Mouse (Mus musculus) T-helper 2 cell (primary cell): ENCODE measurements around the gene Gm5269.

Experiments used
- in situ Hi-C: fragments of 300-600 bp; cut with MboI, MseI; formaldehyde crosslinking; loops from one replicate; pipeline ENCODE4 v1.15.1; 2025; ENCODE audit warnings: high pct_unique_total_duplicates

The Gm5269 gene

DNA sequence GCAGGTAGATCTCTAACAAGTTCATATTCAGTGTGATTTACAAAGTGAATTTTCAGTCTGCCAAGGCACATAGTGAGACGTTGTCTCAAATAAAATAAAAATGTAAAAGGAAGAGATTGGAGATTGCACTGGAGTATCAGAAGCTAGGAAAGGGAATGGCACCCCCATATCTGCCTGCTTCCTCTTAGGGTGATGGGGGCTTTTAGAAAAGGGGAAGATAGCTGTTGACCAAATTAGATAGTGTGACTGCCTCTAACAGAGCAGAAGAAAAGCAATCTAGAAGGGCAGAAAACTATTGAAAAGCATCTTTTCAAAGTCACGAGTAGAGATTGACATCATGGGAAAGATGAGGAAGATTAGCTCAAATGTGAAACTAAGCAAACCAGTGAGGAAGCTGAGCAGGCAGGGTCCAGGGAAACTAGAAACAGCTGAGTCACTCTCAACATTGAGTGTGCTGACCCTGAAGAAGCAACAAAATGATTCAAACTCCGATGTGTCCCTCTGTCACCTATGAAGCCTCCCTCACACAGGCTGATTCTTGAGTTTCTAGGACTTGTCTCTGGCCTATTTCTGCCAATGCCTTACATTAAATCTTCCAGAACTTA, 8.7 kb downstream of the Gm5269 start:
- in situ Hi-C loops: no loop called here

DNA sequence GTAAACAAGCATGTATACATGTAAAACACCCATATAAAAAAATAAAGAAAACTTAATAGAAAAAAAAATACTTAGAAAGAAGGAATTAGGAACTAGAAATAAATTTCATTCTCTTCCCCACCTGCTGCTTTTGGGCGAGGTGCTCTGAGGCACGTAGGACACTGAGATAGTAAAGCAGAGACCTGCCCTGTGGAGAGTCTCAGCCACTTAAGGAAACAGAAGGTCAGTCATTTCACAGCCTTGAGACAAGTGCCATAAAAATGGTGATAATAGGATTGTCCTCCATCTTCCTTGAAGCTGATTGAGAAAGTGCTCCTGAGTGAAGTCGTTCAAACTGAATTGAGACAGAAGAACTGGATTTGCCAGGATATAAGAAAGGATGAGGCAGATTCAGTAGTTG, 12.6 kb downstream of the Gm5269 start:
- in situ Hi-C loops: no loop called here

DNA sequence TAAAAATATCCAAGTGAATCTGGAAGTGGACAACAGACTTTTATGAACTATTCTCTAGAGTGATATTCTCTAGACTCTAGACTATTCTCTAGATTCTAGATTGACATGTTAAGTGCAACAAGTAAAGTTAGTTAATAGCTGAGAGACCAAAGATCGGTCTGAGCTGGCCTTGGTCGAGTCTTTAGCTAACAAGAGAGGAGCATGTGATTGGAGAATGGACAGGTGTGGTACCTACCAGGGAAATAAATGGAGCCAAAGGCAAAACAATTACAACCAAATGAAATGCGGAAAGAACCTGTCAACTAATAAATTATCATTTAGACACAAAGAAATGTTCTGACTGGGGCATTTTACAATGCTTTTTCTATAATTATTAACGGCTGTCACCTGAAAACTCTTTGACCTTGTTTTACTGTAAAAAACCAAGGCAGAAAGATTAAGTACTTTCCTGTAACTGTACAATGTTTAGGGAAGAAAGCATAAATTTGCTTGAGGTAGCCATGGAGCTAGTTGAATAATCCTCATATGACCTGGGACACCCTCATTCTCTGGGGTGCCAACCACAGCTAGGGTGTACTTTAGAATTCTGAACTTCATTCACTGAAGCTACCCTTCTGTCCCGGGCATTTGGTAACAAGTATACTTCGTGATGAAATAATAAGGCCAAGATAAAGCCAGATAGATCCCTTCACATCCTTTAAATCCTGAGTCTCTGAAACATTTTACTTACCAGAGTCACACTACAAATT, 13.4 kb downstream of the Gm5269 start:
- in situ Hi-C loops: no loop called here

DNA sequence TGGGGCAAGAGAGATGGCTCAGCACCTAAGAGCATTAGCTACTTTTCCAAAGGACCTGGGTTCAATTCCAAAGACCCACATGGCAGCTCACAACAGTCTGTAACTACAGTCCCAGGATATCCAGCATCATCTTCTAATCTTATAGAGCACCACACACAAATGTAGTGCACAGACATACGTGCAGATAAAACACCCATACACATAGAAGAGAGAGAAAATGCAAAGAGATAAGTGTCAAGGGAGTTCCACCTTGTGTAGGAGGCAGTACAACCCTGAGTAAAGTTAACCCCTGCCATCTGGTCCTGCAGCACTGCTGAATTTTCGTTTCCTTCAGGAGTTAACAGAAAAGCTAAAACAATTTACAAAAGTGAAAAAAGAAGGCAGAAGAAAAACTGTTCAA, 14.4 kb downstream of the Gm5269 start:
- in situ Hi-C loops: no loop called here

DNA sequence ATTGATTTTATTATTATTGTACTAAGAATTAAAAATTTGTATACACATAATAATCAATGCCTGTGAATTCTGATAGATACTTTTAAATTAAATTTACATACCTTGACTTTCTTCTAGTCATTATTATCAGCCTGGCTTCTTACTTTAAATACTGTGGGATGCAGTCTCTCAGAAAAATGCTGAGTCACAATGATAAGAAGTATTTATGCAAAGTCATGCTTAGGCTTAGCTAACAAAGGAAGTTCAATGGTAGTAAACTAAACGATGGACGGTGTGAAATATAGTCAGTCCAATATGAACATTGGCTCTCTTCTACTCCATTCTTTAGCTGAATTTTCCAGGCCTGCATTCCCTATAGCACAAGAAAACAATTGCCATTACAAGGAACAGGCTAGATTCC, 16.8 kb downstream of the Gm5269 start:
- in situ Hi-C loops: no loop called here

DNA sequence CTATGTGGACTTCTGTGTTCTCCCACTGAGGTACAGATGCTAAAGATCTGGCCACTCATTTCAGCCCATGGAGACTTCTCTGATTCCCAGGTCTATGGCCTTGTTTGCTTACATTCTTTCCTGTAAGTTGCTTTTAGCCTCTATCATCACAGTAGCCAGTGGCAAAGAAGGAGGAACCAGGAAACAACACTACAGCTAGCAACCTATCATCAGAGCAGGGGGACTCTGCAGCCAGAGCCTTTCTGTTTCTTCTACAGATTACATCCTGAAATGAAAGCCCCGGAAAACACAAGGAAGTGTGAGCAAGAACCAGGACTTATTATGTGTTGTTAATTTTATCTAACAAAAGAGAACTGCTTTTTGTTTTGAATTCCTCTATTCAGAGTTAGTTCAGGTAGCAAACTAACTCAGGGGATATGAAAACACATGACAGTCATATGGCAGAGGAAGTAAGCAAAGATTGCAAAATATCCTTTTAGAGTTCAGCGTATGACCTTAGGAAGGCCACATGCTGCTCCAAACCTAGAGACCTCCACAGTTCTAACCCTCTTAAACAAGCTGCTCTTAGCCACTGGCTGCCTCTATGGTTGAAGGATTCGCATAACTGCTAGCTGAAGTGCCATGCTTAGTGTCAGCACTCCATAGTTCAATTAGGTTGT, 21.5 kb downstream of the Gm5269 start:
- in situ Hi-C loops: loop anchor here (10.0 kb wide), 1 partner anchor 584 kb away; no protein-coding TSS in a partner anchor

DNA sequence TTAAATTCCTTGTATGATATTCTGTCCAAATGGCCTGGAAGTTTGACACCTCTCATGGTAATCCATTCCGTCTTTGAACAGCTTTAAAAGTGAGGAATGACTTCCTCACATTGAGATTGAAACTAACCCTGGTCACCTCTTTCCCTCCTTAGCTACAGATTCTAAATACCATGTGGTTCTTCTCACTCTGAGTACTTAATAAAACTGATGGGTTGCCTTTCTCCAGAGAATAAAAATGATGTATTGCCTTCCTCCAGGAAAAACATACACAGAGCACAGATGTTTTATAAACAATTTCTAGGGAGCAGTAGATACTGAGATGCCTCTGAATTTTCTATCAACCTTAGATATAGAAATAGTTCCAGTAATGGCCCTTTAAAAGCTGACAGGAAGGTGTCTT, 22.0 kb downstream of the Gm5269 start:
- in situ Hi-C loops: loop anchor here (10.0 kb wide), 1 partner anchor 583 kb away; no protein-coding TSS in a partner anchor

DNA sequence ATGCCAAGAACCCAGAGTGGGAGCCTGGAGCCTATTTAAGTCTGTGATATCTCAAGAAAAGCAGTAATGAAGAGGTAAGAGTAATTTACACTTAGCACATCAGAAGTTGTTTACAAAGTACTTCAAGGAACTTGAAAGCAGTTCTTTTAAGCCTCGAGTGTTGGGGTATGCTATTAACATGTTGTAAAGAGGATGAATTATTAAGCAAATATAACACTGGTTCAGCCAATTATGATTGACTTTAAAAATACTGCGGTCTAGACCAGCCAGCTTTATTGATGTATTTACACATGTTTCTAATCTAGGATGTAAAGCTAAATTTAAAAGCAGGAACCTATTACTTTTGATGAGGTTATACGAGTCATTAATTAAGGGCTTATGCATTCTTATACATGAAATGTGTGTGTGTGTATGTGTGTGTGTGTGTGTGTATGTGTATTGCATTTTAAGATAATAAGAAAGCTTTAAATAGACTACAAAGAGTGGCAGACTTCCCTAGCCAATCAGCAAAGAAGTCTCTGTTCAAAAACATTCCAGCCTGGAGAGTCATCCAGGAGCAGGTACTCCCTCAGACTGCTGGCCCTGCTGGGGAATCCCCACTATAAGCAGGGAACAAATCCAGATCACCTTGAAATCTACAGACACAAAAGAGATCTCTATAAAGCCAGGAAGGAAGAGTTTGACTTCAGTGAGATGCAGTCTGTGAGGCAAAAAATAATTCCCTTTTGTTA, 23.6 kb downstream of the Gm5269 start:
- in situ Hi-C loops: loop anchor here (10.0 kb wide), 1 partner anchor 582 kb away; no protein-coding TSS in a partner anchor

DNA sequence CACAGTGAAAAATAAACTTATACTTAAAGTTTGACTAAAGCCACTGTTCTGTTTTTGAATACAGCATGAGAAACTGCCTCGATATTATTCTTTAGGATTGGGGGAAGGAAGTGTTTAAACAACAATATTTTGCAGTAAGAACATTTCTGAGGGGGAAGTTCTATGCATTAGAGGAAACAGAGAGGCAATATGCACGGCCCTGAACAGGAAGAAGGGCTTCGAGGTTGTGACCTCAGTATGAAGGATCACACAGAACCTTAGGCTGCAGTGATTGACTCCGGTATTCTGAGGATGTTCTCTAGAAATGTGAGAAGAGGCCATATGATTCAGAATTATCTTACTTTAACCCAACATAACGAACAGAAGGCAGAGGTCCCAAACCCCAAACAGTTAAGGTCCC, 24.3 kb downstream of the Gm5269 start:
- in situ Hi-C loops: loop anchor here (10.0 kb wide), 1 partner anchor 581 kb away; no protein-coding TSS in a partner anchor

DNA sequence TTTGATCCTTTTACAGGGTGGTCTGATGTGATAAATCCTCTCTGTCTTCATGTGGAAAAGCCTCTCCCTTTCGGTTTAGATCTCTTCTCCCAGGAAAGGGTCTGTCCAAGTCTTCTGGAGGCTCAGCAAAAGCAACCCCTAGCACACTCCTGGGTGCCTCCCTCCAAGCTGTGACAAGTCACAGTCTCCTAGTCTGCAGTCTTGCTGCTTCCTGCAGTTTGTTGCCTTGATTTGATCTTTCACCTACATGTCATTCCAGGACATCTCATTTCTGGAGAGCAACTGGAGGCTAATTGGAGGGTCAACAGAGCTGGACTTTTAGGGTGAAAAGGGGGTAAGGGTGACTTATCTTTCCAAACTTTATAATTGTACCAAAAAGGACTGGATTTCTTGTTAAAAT, 24.8 kb downstream of the Gm5269 start:
- in situ Hi-C loops: loop anchor here (10.0 kb wide), 1 partner anchor 581 kb away; no protein-coding TSS in a partner anchor

DNA sequence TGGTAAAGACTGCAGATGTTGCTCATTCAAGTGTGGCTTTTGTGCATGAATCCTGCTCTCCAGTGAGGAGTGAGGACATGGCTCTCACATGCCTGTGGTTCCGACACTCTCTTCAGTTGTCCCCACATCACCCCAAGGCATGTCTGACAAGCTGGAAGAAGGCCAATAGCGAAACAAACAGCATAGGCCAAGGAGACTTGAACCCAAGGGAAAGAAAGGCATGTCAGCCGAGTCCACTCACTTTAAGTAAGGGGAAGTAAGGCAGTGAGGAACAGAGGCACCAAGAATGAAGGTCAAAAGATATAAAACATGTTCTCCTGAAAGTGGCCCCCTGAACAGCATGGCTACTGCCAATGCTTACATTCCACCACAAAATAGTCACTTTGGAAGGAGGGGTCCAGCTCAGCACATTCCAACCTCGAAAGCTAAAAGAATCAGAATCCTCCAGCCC, 25.5 kb downstream of the Gm5269 start:
- in situ Hi-C loops: loop anchor here (10.0 kb wide), 1 partner anchor 580 kb away; no protein-coding TSS in a partner anchor

DNA sequence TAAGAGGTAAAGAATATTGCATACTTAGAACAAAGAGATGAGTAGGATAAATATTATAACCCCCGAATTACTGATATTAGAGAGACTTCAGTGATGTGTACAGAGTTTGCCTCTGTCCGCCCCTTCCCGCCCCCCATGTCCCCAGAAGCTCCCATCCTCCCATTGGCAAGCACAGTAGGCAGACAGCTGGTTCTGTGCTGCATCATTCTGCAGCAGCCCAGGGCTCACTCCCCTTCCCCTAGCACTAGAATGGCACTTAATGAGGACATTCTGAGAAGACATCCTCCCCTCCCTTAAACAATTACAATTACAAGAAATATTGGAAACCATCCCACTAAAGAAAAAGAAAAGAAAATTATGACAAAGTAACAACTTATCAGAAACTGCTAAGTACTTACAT, 26.4 kb downstream of the Gm5269 start:
- in situ Hi-C loops: loop anchor here (10.0 kb wide), 1 partner anchor 579 kb away; no protein-coding TSS in a partner anchor

DNA sequence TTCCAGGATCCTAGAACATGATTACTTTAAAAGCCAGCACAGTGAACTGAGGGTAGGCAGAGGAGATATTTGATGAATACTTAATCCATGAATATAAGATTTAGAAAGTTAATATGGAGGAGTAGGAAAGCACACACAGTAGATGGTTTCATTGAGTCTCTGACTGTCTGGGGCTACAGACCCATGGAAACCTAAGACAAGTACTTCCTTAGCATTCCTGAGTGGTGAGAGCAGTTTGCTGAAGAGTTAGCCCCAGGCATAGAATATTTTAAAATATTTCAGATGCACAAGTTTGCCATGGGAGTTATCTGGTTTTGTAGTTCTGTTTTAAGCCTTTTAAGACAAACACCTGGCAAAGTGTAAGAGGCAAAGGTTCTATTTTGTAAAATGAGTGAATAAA, 28.9 kb downstream of the Gm5269 start:
- in situ Hi-C loops: loop anchor here (10.0 kb wide), 1 partner anchor 576 kb away; no protein-coding TSS in a partner anchor

DNA sequence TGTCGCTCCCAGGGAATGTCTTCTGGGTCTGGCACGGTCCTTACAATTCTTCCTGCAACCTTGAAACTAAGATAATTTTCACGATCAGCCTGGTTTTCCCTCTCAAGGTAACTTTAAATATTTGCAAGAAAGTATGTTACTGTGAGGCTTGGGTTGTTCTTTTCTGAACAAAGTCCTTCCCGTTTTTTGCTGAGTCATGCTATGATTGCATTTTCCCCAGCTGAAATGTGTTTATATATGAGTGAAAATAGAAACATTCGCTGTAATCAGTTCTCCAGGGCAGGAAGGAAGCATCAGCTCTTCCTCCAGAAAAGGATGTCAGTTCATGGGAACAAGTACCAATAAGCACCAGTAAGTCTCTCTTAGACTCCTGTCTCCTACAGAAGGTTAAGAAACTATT, 29.7 kb downstream of the Gm5269 start:
- in situ Hi-C loops: loop anchor here (10.0 kb wide), 1 partner anchor 576 kb away; no protein-coding TSS in a partner anchor

DNA sequence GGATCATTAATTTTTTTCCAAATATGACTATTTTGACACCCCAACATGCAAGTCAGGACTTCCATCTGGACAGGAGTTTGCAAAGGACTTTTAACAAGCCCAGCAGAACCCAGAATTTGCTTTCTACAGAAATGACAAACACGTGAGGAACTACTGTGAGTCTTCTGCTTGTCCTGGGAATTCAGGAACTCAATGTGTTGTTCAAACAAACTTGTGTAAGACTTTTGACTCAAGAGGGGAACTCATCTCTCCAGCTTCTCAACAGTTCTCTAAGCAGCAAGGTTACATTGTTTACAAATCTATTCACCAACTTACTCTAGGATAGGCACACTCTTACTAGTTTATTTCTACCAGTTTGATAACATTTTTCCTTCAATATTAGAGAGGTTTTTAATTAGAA, 32.0 kb downstream of the Gm5269 start:
- in situ Hi-C loops: no loop called here

DNA sequence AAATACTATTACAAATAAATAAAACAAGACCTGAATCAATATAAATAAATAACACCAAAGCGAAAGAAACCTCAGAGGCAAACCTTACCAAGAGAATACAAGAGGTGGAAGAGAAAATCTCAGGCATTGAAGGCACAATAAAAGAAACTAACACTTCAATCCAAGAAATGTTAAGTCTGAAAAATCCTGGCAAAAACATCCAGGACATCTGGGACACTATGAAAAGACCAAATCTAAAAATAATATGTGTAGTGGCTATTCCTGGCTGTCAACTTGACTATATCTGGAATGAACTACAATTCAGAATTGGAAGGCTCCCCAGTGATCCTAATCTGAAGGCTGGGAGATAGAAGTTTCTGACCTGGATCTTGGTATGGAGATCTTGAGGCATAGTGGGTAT, 44.6 kb downstream of the Gm5269 start:
- in situ Hi-C loops: loop anchor here (25.0 kb wide), 1 partner anchor 567 kb away; no protein-coding TSS in a partner anchor
